Mouse (Mus musculus): Measurements from ENCODE around the gene Olfr324. TPM values are rescaled to one million over a fixed set of nuclear protein-coding genes. Genes with fewer than 3 reads are reported as not detected.

Gene Olfr324
- polyA plus RNA-seq, 1 experiment = not detected

DNA sequence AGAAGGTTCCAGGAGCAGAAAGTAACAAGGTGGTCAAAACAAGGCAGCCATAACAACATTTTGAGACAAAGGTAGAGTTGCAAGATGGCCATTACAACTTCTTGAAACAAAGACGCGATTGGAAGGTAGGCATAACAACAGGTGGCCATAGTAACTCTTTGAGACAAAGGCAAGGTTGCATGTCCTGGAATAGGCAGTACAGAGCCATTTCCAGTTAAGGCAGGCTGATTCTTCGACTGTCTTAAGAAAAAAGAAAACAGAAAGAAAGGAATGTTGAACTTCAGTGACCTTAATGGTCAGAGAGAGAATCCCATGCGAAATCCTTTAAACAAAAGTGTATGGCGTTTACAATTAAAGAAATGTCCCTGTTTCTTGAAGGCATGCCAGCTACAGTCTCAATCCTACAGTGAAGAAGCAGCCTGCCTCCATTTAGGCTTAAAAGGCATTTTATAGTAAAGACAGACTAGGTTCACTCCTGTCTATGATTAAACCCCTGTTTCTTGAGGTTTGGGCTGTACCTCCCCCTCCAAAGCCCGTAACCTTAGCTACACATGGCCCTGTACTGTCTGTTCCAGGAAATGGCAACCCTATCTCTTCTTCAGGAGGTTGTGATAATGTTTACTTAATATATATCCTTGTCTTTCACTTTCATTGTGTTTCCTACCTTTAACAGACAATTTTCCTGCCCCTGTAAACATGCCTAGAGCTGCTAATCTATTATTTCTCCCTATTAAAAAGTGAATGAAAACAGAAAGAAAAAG, 8.1 kb downstream of the Olfr324 start:
- Histone ChIP-seq H3K36me3 (ENCODE audit: control insufficient read depth, insufficient read depth) (no peaks in the 10 kb centered on the region), H3ac (ENCODE audit: control insufficient read depth, insufficient read length) (no peak overlapping the region), H3K4me3 (no peak overlapping the region), H3K79me2 (ENCODE audit: control insufficient read depth, insufficient read depth) (no peaks in the 10 kb centered on the region), H3K27me3 (ENCODE audit: control insufficient read depth, insufficient read depth, insufficient read length) (no peaks in the 10 kb centered on the region), H3K4me2 (ENCODE audit: low read depth) (no peak overlapping the region)
- TF ChIP-seq MAX (IDR thresholded peaks at IDR 0.05; ENCODE audit: low read depth) = no peak
- no peak for TF ChIP-seq E2F4 (IDR thresholded peaks at IDR 0.05; ENCODE audit: insufficient read depth)
- TF ChIP-seq TCF12 (IDR thresholded peaks at IDR 0.05; ENCODE audit: insufficient read depth, poor library complexity, severe bottlenecking) = no peak
- no peak for TF ChIP-seq POLR2A (IDR thresholded peaks at IDR 0.05; ENCODE audit: insufficient read length, low read depth)
- TF ChIP-seq USF1 (IDR thresholded peaks at IDR 0.05; ENCODE audit: low read depth) = no peak
- TF ChIP-seq TCF3 (IDR thresholded peaks at IDR 0.05; ENCODE audit: insufficient read length, low read depth) = no peak
- TF ChIP-seq POLR2AphosphoS2 (IDR thresholded peaks at IDR 0.05; ENCODE audit: insufficient read length, low read depth) = no peak
- no peak for TF ChIP-seq REST (IDR thresholded peaks at IDR 0.05; ENCODE audit: insufficient read depth, insufficient read length)
- TF ChIP-seq MYOD1 (IDR thresholded peaks at IDR 0.05; ENCODE audit: control insufficient read depth in 1 of 3, insufficient read length in 2 of 3, low read depth in 2 of 3) = no peak
- TF ChIP-seq CEBPB (IDR thresholded peaks at IDR 0.05; ENCODE audit: insufficient read depth, poor library complexity, severe bottlenecking) = no peak
- TF ChIP-seq SRF (IDR thresholded peaks at IDR 0.05; ENCODE audit: control insufficient read depth, insufficient read length, low read depth) = no peak
- TF ChIP-seq MYOG (IDR thresholded peaks at IDR 0.05; ENCODE audit: control insufficient read depth in 1 of 3, insufficient read depth in 1 of 3, insufficient read length in 2 of 3, low read depth in 2 of 3) = no peak

GRCm38 (mm10) chr11:58604688-58605087, 9.8 kb downstream of the Olfr324 start:
- no peak overlapping the region for H3K4me2 ChIP-seq (ENCODE audit: low read depth)
- TF ChIP-seq TCF12 (IDR thresholded peaks at IDR 0.05; ENCODE audit: insufficient read depth, poor library complexity, severe bottlenecking) (no peak), USF1 (IDR thresholded peaks at IDR 0.05; ENCODE audit: low read depth) (no peak), REST (IDR thresholded peaks at IDR 0.05; ENCODE audit: insufficient read depth, insufficient read length) (no peak), CEBPB (IDR thresholded peaks at IDR 0.05; ENCODE audit: insufficient read depth, poor library complexity, severe bottlenecking) (no peak), SRF (IDR thresholded peaks at IDR 0.05; ENCODE audit: control insufficient read depth, insufficient read length, low read depth) (no peak), MYOG (IDR thresholded peaks at IDR 0.05; ENCODE audit: control insufficient read depth in 1 of 3, insufficient read depth in 1 of 3, insufficient read length in 2 of 3, low read depth in 2 of 3) (no peak), TCF3 (IDR thresholded peaks at IDR 0.05; ENCODE audit: insufficient read length, low read depth) (no peak), E2F4 (IDR thresholded peaks at IDR 0.05; ENCODE audit: insufficient read depth) (no peak), POLR2AphosphoS2 (IDR thresholded peaks at IDR 0.05; ENCODE audit: insufficient read length, low read depth) (no peak), POLR2A (IDR thresholded peaks at IDR 0.05; ENCODE audit: insufficient read length, low read depth) (no peak), MAX (IDR thresholded peaks at IDR 0.05; ENCODE audit: low read depth) (no peak), MYOD1 (IDR thresholded peaks at IDR 0.05; ENCODE audit: control insufficient read depth in 1 of 3, insufficient read length in 2 of 3, low read depth in 2 of 3) (no peak)
- H3ac ChIP-seq (ENCODE audit: control insufficient read depth, insufficient read length) = no peak overlapping the region
- H3K4me3 ChIP-seq = no peak overlapping the region
- no peaks in the 10 kb centered on the region for H3K27me3 ChIP-seq (ENCODE audit: control insufficient read depth, insufficient read depth, insufficient read length)
- H3K79me2 ChIP-seq (ENCODE audit: control insufficient read depth, insufficient read depth) = no peaks in the 10 kb centered on the region
- H3K36me3 ChIP-seq (ENCODE audit: control insufficient read depth, insufficient read depth) = no peaks in the 10 kb centered on the region

DNA sequence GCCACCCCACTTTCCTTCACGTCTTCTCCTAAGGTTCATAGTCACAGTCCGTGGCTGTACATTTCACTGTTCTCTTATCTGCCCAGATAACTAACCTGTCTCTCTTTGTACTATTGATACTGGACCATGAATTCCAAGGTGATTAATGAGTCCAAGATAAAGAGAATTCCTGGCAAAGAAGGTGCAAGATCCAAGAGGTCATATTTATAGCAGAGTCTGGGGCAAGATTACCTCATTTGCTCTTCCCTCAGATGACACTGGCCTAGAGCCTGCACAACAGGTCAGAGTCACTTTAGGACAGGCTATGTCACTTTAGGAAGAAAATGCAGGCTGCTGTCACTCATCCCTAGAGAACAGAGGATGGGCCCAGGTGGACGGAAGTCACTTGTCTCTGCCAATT, 10.3 kb downstream of the Olfr324 start:
- Histone ChIP-seq H3K79me2 (ENCODE audit: control insufficient read depth, insufficient read depth) (no peaks in the 10 kb centered on the region), H3K36me3 (ENCODE audit: control insufficient read depth, insufficient read depth) (no peaks in the 10 kb centered on the region), H3K4me2 (ENCODE audit: low read depth) (no peak overlapping the region), H3ac (ENCODE audit: control insufficient read depth, insufficient read length) (no peak overlapping the region), H3K27me3 (ENCODE audit: control insufficient read depth, insufficient read depth, insufficient read length) (no peaks in the 10 kb centered on the region), H3K4me3 (no peak overlapping the region)
- TF ChIP-seq USF1 (IDR thresholded peaks at IDR 0.05; ENCODE audit: low read depth) (no peak), POLR2A (IDR thresholded peaks at IDR 0.05; ENCODE audit: insufficient read length, low read depth) (no peak), POLR2AphosphoS2 (IDR thresholded peaks at IDR 0.05; ENCODE audit: insufficient read length, low read depth) (no peak), E2F4 (IDR thresholded peaks at IDR 0.05; ENCODE audit: insufficient read depth) (no peak), MYOD1 (IDR thresholded peaks at IDR 0.05; ENCODE audit: control insufficient read depth in 1 of 3, insufficient read length in 2 of 3, low read depth in 2 of 3) (no peak), CEBPB (IDR thresholded peaks at IDR 0.05; ENCODE audit: insufficient read depth, poor library complexity, severe bottlenecking) (no peak), MAX (IDR thresholded peaks at IDR 0.05; ENCODE audit: low read depth) (no peak), TCF12 (IDR thresholded peaks at IDR 0.05; ENCODE audit: insufficient read depth, poor library complexity, severe bottlenecking) (no peak), MYOG (IDR thresholded peaks at IDR 0.05; ENCODE audit: control insufficient read depth in 1 of 3, insufficient read depth in 1 of 3, insufficient read length in 2 of 3, low read depth in 2 of 3) (no peak), REST (IDR thresholded peaks at IDR 0.05; ENCODE audit: insufficient read depth, insufficient read length) (no peak), TCF3 (IDR thresholded peaks at IDR 0.05; ENCODE audit: insufficient read length, low read depth) (no peak), SRF (IDR thresholded peaks at IDR 0.05; ENCODE audit: control insufficient read depth, insufficient read length, low read depth) (no peak)

DNA sequence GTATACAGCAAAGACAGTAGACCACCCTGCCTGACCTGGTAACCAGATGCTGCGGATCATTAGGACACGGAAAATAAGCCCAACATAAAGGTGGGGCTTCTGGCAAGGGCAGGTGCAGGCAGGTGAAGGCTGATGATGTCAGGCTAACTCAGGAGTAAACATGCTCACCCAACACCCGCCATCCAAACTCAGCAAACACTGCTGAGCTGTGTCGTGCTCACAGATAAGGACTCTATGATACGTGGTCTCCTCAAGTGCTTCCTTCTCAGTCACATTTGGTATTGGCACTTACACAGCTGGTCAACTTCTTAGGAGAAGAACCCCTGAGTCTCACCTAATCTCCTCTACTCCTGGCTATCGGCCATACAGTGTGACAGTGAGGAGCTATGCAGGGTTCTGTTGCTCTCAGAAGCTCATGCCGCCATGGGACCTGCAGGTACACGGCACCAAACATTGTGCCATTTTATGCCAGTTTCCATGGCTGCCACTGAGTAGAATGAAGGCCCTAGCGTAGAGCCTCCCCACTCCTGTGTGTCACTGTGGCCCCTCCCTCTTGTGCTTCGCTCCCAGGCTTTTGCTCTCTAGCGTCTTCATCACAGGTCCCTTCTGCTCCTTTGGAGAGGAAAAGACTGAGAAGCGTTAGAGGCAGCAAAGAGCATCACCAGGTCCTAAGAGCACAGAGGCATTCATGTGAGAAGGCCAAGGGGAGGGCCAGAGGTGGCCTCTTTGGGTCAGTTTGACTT, 11.4 kb downstream of the Olfr324 start:
- H3K36me3 ChIP-seq (ENCODE audit: control insufficient read depth, insufficient read depth) = no peaks in the 10 kb centered on the region
- H3K27me3 ChIP-seq (ENCODE audit: control insufficient read depth, insufficient read depth, insufficient read length) = no peaks in the 10 kb centered on the region
- TF ChIP-seq POLR2A (IDR thresholded peaks at IDR 0.05; ENCODE audit: insufficient read length, low read depth) (no peak), TCF12 (IDR thresholded peaks at IDR 0.05; ENCODE audit: insufficient read depth, poor library complexity, severe bottlenecking) (no peak), SRF (IDR thresholded peaks at IDR 0.05; ENCODE audit: control insufficient read depth, insufficient read length, low read depth) (no peak), CEBPB (IDR thresholded peaks at IDR 0.05; ENCODE audit: insufficient read depth, poor library complexity, severe bottlenecking) (no peak), USF1 (IDR thresholded peaks at IDR 0.05; ENCODE audit: low read depth) (no peak), E2F4 (IDR thresholded peaks at IDR 0.05; ENCODE audit: insufficient read depth) (no peak), MAX (IDR thresholded peaks at IDR 0.05; ENCODE audit: low read depth) (no peak), POLR2AphosphoS2 (IDR thresholded peaks at IDR 0.05; ENCODE audit: insufficient read length, low read depth) (no peak)
- H3K4me3 ChIP-seq = no peak overlapping the region
- H3K4me2 ChIP-seq (ENCODE audit: low read depth) = no peak overlapping the region
- H3K79me2 ChIP-seq (ENCODE audit: control insufficient read depth, insufficient read depth) = no peaks in the 10 kb centered on the region
- no peak overlapping the region for H3ac ChIP-seq (ENCODE audit: control insufficient read depth, insufficient read length)
